Mouse (Mus musculus) limb, embryonic 12.5 days (tissue): ENCODE measurements around the gene Gpr39. TPM values are rescaled to one million over a fixed set of nuclear protein-coding genes. Genes with fewer than 3 reads are reported as not detected.
"Not testable (repeated sequence)": the region's sequence is repeated elsewhere in the genome, so short reads cannot be mapped to it uniquely, and the experiment has no call there.

ENCODE experiments used
- ATAC-seq: fragments of 200-750 bp; cut with Nextera tagmentation; 2 replicates; pipeline ENCODE4 v1.8.0; 2017; ENCODE audit warnings: low read depth, moderate TSS enrichment; ENCODE audit not compliant: insufficient number of reproducible peaks, insufficient read depth, low FRiP score, low TSS enrichment
- H3K27ac ChIP-seq: fragments of 300-500 bp; sonication (generic); 2 replicates; pipeline ENCODE4 v1.5.1; 2016; ENCODE audit warnings: mild to moderate bottlenecking, moderate library complexity
- H3K27me3 ChIP-seq: fragments of 300-500 bp; sonication (generic); 2 replicates; pipeline ENCODE4 v1.6.1; 2016; ENCODE audit warnings: mild to moderate bottlenecking, moderate library complexity
- H3K36me3 ChIP-seq: fragments of 300-500 bp; sonication (generic); 2 replicates; pipeline ENCODE4 v1.6.1; 2016; ENCODE audit warnings: mild to moderate bottlenecking, moderate library complexity
- H3K4me1 ChIP-seq: fragments of 300-500 bp; sonication (generic); replicated peaks from 2 replicates; pipeline ENCODE4 v1.6.1; 2016
- H3K4me2 ChIP-seq: fragments of 300-500 bp; sonication (generic); 2 replicates; pipeline ENCODE4 v1.6.1; 2016; ENCODE audit warnings: mild to moderate bottlenecking, moderate library complexity
- H3K4me3 ChIP-seq: fragments of 300-500 bp; sonication (generic); replicated peaks from 2 replicates; pipeline ENCODE4 v1.5.1; 2016; ENCODE audit warnings: mild to moderate bottlenecking
- H3K9ac ChIP-seq: fragments of 300-500 bp; sonication (generic); replicated peaks from 2 replicates; pipeline ENCODE4 v1.6.1; 2016; ENCODE audit warnings: mild to moderate bottlenecking, moderate library complexity
- H3K9me3 ChIP-seq: fragments of 300-500 bp; sonication (generic); 2 replicates; pipeline ENCODE4 v1.6.1; 2016; ENCODE audit warnings: mild to moderate bottlenecking, moderate library complexity
- WGBS: fragments of 180-500 bp; shearing (Covaris S2); methylation state at CpG from one replicate; pipeline ENCODE4 v1.1.7; 2016; 5-methylcytosine and 5-hydroxymethylcytosine counted together
- polyA plus RNA-seq: library from polyadenylated mRNA; unstranded; fragments of >200 nt; fragmentation: Nextera tagmentation; extraction: Ambion mirVana; gene quantifications from 2 replicates; pipeline ENCODE4 v1.2.1, GENCODE M21; 2016

The Gpr39 gene
- not detected in 2 replicates for polyA plus RNA-seq

- Histone ChIP-seq H3K4me3 (no peak within 1 kb of the TSS), H3K27ac (no peak within 1 kb of the TSS), H3K9ac (no peak within 1 kb of the TSS), H3K9me3 (no peaks in the 10 kb centered on the region), H3K4me1 (peaks cover 10% of the 10 kb centered on the region; the same call in 1 of the 2 replicates), H3K27me3 (no peaks in the 10 kb centered on the region), H3K4me2 (no peak within 1 kb of the TSS; the same call in 1 of the 2 replicates), H3K36me3 (no peaks in the 10 kb centered on the region)
- ATAC-seq = no peak
- WGBS = 54% methylated on average over 15 of the region's 15 CpGs
These were observed at the start of gene Gpr39 for GRCm38 (mm10) chr1:125676790-125677273. TSS of gene Gpr39 (plus strand) at chr1:125676995.

- Histone ChIP-seq H3K36me3 (no peaks in the 10 kb centered on the region), H3K27me3 (no peaks in the 10 kb centered on the region), H3K4me2 (no peak overlapping the region), H3K9me3 (no peaks in the 10 kb centered on the region), H3K27ac (no peak overlapping the region), H3K4me1 (no peaks in the 10 kb centered on the region), H3K9ac (no peak overlapping the region), H3K4me3 (no peak overlapping the region)
- no peak for ATAC-seq
- 73% methylated on average over 8 of the region's 8 CpGs for WGBS
These were observed 37.1 kb upstream of the Gpr39 start for GRCm38 (mm10) chr1:125639501-125640253.

GRCm38 (mm10) chr1:125643643-125644042 lies 33.2 kb upstream of the Gpr39 start:
- 34% methylated on average over 1 of the region's 1 CpGs for WGBS
- Histone ChIP-seq H3K36me3 (no peaks in the 10 kb centered on the region), H3K4me1 (no peaks in the 10 kb centered on the region), H3K27me3 (no peaks in the 10 kb centered on the region), H3K4me3 (no peak overlapping the region), H3K9me3 (no peaks in the 10 kb centered on the region), H3K9ac (no peak overlapping the region), H3K4me2 (no peak overlapping the region), H3K27ac (no peak overlapping the region)
- no peak for ATAC-seq

DNA sequence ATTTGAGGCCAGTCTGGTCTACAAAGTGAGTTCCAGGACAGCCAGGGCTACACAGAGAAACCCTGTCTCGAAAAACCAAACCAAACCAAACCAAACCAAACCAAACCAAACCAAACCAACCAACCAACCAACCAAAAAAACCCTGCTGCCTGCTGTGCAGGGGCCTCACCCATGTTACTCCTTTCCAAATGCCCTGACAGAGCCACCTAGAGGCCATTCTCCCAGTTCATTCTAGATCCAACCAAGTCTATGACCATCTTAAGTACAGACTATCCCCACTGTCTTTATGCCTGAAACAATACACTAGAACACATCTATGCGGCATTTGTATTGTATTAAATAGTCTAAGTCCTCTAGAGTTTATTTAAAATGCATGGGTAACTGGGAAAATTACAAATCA lies 30.0 kb upstream of the Gpr39 start:
- not testable (repeated sequence) for H3K27me3 ChIP-seq, H3K4me3 ChIP-seq, H3K4me1 ChIP-seq, H3K9ac ChIP-seq, H3K4me2 ChIP-seq, ATAC-seq, H3K36me3 ChIP-seq, H3K27ac ChIP-seq, H3K9me3 ChIP-seq
- 89% methylated on average over 2 of the region's 2 CpGs for WGBS

GRCm38 (mm10) chr1:125648011-125648410 lies 28.8 kb upstream of the Gpr39 start:
- 91% methylated on average over 4 of the region's 4 CpGs for WGBS
- Histone ChIP-seq H3K27ac (no peak overlapping the region), H3K27me3 (no peaks in the 10 kb centered on the region), H3K9me3 (no peaks in the 10 kb centered on the region), H3K4me2 (no peak overlapping the region), H3K9ac (no peak overlapping the region), H3K4me3 (no peak overlapping the region), H3K4me1 (no peaks in the 10 kb centered on the region), H3K36me3 (no peaks in the 10 kb centered on the region)
- ATAC-seq = no peak

- no peaks in the 10 kb centered on the region for H3K27me3 ChIP-seq
- H3K4me2 ChIP-seq = no peak overlapping the region
- no peak for ATAC-seq
- 85% methylated on average over 3 of the region's 3 CpGs for WGBS
- H3K4me1 ChIP-seq = no peaks in the 10 kb centered on the region
- H3K9me3 ChIP-seq = no peaks in the 10 kb centered on the region
- H3K27ac ChIP-seq = no peak overlapping the region
- H3K9ac ChIP-seq = no peak overlapping the region
- H3K36me3 ChIP-seq = no peaks in the 10 kb centered on the region
- H3K4me3 ChIP-seq = no peak overlapping the region
These were observed 27.7 kb upstream of the Gpr39 start for GRCm38 (mm10) chr1:125649056-125649455.

DNA sequence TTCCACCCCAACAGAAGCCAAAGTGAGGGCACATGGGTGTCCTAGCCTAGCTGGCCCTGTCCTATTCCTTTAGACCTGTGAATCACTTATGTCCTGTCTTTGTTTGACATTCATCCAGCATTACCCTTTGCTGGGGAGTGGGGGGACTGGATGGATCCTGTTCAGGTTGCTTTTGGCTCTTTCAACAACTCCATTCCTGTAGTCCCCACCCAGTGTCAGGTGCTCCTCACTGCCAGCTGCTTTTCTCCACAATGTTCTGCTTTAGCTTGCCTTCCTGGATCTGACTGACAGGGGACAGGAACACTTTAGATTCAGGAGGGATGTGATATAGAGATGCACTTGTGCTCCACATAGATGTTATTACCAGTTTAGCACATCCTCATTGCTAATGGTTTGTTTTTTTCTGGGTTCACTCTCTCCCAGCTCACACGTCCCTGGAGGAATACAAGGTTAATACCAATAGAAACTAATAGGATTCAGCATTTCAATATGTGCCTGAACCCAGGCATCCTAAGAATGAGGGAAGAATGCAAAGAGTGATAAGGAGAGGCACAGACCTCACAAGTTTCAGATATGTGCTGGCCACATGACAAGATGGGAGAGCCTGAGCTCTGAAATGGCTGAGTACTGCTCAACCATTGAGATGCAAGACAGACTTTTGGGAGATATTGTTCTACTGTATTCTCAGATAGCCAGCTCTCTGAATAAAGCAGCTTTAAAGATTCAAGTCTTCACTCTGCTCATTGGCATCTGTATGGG lies 23.8 kb upstream of the Gpr39 start:
- H3K27ac ChIP-seq = no peak overlapping the region
- no peaks in the 10 kb centered on the region for H3K4me1 ChIP-seq
- ATAC-seq = no peak
- H3K9ac ChIP-seq = no peak overlapping the region
- no peak overlapping the region for H3K4me2 ChIP-seq
- H3K36me3 ChIP-seq = no peaks in the 10 kb centered on the region
- H3K27me3 ChIP-seq = no peaks in the 10 kb centered on the region
- no peaks in the 10 kb centered on the region for H3K9me3 ChIP-seq
- 70% methylated on average over 1 of the region's 1 CpGs for WGBS
- no peak overlapping the region for H3K4me3 ChIP-seq

GRCm38 (mm10) chr1:125657416-125657815 lies 19.4 kb upstream of the Gpr39 start:
- ATAC-seq = no peak
- Histone ChIP-seq H3K4me3 (no peak overlapping the region), H3K27ac (no peak overlapping the region), H3K4me1 (no peaks in the 10 kb centered on the region), H3K4me2 (no peak overlapping the region), H3K27me3 (no peaks in the 10 kb centered on the region), H3K36me3 (no peaks in the 10 kb centered on the region), H3K9ac (no peak overlapping the region), H3K9me3 (no peaks in the 10 kb centered on the region)
- 79% methylated on average over 5 of the region's 5 CpGs for WGBS

GRCm38 (mm10) chr1:125660151-125660550 lies 16.6 kb upstream of the Gpr39 start:
- WGBS = 88% methylated on average over 4 of the region's 4 CpGs
- H3K27ac ChIP-seq = no peak overlapping the region

GRCm38 (mm10) chr1:125660901-125661300 lies 15.9 kb upstream of the Gpr39 start:
- H3K9me3 ChIP-seq = no peaks in the 10 kb centered on the region
- H3K4me3 ChIP-seq = no peak overlapping the region
- WGBS = 94% methylated on average over 4 of the region's 4 CpGs
- no peaks in the 10 kb centered on the region for H3K4me1 ChIP-seq
- no peak overlapping the region for H3K4me2 ChIP-seq
- no peaks in the 10 kb centered on the region for H3K27me3 ChIP-seq
- no peak for ATAC-seq
- H3K9ac ChIP-seq = no peak overlapping the region
- H3K27ac ChIP-seq = no peak overlapping the region
- no peaks in the 10 kb centered on the region for H3K36me3 ChIP-seq

More at GRCm38 (mm10) chr1:125660151-125660550, 16.6 kb upstream of the Gpr39 start:
- no peak for ATAC-seq
- H3K36me3 ChIP-seq = no peaks in the 10 kb centered on the region
- H3K9me3 ChIP-seq = no peaks in the 10 kb centered on the region
- H3K9ac ChIP-seq = no peak overlapping the region
- H3K27me3 ChIP-seq = no peaks in the 10 kb centered on the region
- H3K4me3 ChIP-seq = no peak overlapping the region
- no peak overlapping the region for H3K4me2 ChIP-seq
- no peaks in the 10 kb centered on the region for H3K4me1 ChIP-seq

GRCm38 (mm10) chr1:125662058-125662457 lies 14.7 kb upstream of the Gpr39 start:
- H3K27ac ChIP-seq = no peak overlapping the region

More at GRCm38 (mm10) chr1:125662058-125662457, 14.7 kb upstream of the Gpr39 start:
- Histone ChIP-seq H3K4me2 (no peak overlapping the region), H3K4me3 (no peak overlapping the region), H3K27me3 (no peaks in the 10 kb centered on the region), H3K9me3 (no peaks in the 10 kb centered on the region), H3K9ac (no peak overlapping the region), H3K4me1 (no peaks in the 10 kb centered on the region), H3K36me3 (no peaks in the 10 kb centered on the region)
- ATAC-seq = no peak
- WGBS = 84% methylated on average over 2 of the region's 2 CpGs
